Mouse (Mus musculus) G1E (cell line): Measurements from ENCODE around the gene Tex22.

ENCODE experiments used
- CTCF ChIP-seq: IDR thresholded peaks from 2 replicates; pipeline ENCODE4 v1.5.1; 2012; ENCODE audit warnings: low read depth, low read length, inconsistent platforms, mixed read lengths
- GATA1 ChIP-seq: IDR thresholded peaks from 2 replicates; pipeline ENCODE4 v1.6.1; 2012; ENCODE audit warnings: borderline replicate concordance, low read length, inconsistent platforms, mixed read lengths
- POLR2AphosphoS5 ChIP-seq: IDR thresholded peaks from 2 replicates; pipeline ENCODE4 v1.6.1; 2012; ENCODE audit warnings: low read depth, low read length, inconsistent platforms; ENCODE audit not compliant: insufficient replicate concordance

DNA sequence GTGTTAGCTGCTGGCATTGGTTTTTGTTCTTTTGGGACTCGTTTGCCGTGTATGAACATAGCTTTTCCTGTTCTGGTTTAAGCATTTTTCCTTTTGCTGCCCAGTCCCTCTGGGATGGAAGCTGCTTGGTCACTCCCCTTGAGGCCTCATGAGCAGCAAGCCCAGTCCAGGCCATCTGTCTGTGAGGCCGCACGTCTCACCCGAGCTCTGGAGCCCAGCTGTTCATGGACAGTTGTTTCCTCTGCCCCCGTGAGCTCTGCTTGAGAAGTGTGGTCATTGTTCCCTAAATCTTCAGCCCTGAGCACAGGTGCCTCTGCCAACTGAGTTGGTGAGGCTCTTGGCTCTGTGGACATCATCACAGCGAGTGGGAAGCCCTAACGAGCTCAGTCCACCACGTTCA, 45.4 kb upstream of the Tex22 start:
- TF ChIP-seq CTCF, result no peak
- no peak for TF ChIP-seq POLR2AphosphoS5
- no peak for TF ChIP-seq GATA1
